Mouse (Mus musculus) frontal cortex, postnatal 25 days (tissue): ENCODE results near the gene Vangl2.

ENCODE experiments used
- DNase-seq, 2 experiments: peaks; one replicate each; pipeline ENCODE4 v3.0.0; 2022; ENCODE audit warnings: low spot score in 2 of 2

The Vangl2 gene

DNA sequence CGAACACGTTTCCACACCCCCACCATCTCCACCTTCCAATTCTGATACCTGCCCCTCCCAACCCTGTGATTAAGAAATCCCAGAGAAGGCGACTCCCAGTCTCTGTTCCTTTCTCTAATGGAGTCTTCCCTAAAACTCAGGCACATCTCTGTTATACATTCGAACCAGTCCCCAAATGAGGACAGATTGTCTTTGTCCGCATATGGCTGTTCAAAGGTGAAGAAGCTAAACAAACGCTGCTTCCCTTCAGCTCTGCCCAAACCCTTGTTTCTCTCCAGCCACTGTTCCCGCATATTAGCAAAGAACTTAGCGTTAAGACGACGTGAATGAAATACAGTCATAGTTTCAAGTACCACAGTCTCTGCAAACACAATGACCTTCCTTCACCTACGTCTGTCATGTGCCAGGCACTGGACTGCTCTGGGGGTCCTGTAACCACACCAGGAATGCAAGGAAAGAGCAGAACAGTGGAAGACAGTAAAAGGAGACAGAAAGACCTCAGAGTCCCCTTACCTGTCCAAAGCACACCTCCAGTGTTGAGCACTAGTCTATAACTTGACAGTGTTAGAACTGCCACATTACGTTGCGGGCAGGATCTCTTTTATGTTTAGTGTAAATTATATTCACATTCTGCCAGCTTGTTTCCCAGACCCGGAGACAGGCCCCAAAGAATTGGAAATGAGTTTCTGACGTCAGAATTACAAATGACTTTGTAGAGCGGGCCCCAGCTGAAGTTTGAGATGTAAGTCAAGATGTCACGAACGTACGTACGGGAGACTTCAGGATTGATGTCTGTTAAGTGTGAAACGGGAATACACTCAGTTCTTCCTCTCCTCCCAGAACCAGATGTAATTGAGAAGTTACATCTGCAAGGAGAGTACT, at the start of gene Vangl2:
Gene Vangl2, minus strand, starts transcription at position 51 of the 882 bp plus-strand sequence.
- DNase-seq = no peak

DNA sequence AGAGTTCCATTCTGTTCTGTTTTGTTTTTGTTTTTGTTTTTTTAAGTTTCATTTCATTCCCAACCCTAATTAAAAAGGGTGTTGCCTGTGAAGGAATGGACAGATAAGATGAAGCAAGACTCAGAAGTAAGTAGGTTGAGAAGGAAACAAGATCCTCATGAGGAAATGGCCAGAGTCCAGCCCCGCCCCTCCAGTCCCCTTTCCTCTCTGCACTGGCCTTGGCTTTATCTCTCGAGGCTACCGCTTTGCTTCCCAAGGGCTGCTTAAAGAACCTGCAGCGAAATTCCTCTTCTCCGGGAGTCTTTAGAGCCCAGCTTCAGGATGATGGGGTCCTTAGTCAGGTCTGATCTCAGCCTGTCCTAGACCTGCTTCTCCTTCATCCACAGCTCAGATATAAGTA, 49.7 kb upstream of the Vangl2 start:
- DNase-seq = no peak

DNA sequence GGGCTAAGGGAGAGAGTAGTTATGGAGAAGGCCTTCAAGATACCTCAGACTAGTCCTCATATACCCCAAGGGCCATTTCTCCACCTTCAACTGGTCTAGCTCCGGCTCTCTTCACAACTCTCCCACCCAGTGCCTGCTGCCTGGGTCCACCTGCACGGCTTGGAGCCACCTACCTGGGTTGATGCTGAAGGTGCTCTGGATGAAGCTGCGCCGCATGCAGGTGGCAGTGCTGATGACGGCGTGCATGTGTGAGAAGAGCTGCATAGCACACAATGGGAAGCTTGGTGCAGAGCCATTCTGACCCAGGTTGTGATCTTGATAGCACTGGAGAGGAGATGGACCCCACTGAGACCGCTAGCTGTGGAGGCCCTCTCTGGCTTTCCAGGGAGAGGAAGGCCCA, 44.4 kb upstream of the Vangl2 start:
- no peak for DNase-seq

DNA sequence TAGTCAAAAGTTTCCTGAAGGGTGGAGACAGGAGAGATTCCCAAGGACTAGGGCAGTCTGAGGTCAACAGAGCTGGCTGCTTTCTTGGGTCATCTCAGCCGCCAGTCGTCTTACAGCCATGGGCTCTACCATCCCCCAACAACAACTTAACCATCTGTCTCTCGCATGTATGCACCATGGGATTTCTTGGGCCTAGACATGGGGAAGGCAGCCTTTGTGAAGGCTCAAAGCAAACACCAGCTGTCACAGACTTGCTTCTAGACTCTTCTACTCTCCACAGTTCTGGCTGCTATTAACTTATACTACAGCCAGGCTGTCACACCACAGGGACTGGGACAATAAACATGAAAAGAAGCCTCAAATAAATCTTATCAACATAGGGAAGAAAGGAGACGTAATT, 43.3 kb upstream of the Vangl2 start:
- DNase-seq = no peak

DNA sequence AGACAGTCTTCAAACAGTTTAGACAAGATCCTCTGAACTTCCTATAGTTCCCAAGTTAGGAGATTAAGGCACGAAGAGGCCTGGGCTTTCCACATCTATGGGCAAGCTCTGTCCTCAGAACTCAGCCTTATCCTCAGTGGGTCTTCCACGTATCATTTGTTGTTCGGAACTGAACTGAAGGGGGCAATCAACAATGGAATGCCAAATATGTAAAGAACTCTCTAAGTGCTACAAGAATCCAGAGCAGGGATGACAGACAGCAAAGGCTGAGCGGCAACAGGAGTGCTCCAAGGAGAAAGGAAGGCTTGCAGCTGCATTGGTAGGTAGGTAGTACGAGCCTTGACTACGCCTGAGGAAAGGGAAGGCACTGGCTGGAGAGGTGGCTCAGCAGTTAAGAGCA, 42.0 kb upstream of the Vangl2 start:
- DNase-seq = no peak

DNA sequence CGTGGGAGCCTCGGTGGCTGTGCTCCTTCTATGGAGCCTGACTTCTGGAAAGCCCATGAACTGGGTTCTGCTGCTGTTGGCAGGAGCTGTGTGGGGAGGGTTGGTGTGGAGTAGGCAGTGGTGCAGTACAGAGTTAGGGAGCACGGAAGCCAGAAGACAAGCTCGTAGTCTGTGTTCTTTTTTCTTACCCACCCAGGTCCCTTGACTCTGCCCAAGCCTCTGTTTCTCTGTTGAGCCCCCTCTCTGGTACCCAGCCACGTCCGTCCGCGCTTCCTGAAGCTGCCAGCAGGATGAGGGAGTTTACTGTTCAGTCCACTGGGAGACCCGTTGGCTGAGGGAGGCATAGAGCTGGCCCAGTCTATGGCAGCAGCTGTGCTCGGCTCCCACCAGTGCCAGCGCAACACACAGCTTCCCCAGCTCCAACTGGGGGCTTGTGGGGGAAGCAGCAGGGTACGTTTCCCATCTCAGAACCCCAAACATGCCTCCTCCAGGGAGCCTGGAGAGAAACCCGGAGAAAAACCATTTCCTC, 36.4 kb upstream of the Vangl2 start:
- no peak for DNase-seq

DNA sequence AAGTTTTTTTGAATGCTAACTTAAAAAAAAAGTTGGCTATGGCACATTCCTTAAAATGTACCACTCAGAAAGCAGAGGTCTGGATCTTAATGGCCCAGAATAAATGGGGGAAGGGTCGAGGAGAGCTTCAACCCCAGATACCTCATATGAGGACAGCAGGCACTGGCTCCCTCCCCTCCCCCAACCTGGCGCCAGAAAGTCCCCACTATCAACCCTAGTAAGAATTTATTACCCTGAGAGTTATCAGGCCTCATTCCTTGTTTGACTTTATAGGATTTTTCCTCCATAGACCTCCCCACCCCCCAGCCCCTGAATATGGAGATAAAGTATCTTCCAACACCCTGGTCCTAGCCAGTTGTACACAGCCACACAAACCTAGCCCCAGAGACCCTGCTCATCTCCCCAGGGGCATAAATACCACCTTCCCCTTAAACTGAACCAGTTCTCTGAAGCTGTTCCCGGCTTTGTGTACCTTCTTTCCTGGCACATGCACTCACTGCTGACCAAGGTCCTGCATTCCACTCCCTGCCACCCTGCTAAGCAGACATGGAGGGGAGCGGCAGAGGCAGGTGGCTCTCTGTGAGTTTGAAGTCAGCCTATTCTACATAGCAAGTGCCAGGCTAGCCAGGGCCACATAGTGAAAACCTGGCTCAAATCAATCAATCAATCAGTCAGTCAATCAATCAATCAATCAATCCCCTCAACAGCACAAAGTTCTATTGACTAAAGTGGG, 35.2 kb upstream of the Vangl2 start:
- no peak for DNase-seq

DNA sequence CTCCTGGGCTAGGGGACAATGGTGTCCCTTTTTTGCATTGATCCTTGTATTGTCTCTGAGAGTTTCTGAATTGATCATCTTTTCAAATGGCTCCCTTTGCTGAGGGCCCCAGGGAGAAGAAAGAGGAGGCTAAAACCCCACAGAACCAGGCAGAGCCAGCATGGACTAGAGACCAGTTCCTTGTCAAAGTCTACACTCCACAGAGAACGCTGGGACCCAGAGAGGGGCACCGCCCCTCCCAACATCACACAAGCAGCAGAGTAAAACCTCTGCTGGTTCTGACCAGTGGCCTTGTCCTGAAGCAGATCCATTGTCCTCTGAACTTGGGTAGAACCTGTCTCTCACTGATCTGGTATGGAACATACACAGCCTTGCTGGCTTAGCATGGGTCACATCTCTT, 33.9 kb upstream of the Vangl2 start:
- no peak for DNase-seq

DNA sequence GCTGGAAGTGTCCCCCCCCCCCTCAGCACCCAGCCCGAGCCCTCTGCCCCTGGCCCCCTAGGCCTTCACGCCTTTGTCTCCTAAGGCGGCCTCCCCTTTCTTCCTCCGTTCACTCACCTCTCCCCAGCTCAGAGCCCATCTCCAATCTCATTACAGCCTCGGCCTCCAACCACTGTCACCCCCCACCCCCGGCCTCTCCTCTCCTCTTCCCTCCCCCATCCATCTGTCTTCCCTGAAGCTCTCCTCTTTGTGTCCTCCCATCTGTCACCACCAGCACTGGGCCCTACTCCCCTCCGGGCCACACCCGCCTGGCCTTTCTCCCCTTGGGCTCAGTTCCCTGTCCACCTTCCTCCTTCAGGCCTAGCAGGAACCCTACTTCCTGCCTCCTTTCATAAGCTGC, 33.0 kb upstream of the Vangl2 start:
- DNase-seq = no peak

DNA sequence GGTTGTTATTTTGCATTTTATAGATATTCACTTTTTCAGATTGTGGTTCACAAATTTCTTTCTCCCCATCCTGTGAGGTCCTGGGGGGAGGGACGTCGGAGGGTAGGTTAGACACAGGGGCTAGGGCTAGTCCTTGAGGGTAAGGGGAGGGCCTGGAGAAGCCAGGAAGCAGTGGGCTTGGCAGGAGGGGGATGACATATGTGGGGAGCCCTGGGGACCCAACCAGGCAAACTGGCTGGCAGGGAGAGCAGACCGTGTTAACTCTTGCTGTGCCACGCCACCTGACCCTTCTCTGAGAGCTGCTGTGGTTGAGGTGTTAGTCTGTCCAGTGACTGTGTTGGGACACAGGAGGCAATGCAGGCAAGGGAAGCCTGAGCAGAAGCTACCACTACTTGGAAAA, 32.4 kb upstream of the Vangl2 start:
- DNase-seq = no peak

DNA sequence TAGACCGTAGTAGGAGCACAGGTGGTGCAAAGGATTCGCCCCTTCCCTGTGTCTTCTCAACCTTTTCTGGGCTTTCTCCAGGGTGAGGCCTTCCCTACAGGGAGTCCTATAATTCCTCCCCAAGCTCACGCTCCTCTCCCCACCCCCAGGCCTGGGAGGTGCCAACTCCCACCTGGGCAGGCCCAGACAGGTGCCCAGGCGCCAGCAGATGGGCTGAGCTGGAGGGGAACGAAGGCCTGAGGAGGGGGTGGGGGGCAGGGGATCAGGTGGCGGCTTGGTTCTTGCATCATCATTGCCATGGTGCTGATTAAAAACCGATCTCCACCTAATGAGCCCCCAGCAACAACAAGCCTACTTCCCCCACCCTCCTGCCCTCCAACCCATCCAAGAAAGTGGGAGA, 30.6 kb upstream of the Vangl2 start:
- DNase-seq = no peak

DNA sequence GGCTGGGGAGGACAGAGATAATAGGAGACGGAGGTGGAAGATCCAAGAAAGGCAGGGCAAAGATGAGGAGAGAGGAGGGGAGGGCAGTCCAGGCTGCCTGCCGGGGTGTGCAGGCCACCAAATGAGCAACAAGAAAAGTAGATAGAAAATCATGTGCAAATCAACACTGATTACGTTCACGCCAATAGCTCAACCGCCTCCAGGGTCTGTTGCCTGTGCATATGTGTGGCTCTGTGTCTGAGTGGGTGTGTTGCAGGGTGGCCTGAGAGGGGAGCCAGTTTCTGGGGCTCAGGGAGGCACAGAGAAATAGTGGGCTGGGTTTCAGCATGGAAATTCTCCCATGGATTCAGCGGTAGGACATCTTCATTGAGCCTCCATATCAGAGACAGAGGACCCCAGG, 30.1 kb upstream of the Vangl2 start:
- DNase-seq = no peak

DNA sequence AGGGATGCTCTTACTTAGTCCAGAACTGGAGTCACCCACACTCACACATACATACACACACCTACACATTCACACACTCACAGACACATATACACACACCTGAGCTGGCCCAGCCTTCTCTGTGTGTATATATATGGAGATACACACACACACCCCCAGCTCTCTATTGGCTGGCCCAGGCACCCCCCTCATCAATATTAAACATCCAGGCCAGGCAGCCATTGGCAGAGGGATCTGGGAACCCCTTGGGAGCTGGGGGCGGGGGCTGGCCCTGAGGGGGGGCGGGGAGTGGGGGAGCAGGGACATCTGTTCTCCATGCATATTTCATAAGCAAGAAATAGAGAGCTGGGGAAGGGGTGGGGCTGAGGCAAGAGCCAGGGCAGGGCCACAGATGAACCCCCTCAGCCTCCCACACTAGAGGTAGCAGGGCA, 29.3 kb upstream of the Vangl2 start, which contains the start of gene Nhlh1:
Gene Nhlh1, minus strand, starts transcription at position 83 of the 431 bp plus-strand sequence.
- no peak for DNase-seq

DNA sequence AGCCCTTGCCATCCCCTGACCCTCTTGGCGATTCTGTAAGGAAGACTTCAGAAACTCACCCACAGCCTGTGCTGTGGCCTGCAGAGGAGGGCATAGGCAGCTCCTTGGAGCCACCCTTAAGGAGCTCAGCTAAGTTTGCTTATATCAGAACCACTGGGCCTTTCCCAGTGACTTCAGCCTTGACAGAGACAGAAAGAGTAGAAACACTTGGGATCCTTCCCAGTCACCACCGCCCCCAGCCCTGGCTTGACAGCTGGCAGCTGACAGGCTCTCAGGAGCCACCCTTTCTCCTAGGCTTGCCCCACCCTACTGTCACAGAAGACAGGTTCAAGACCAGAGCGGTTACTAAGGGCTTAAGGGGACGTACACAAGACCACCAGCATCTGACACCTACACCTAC, 28.0 kb upstream of the Vangl2 start:
- no peak for DNase-seq

DNA sequence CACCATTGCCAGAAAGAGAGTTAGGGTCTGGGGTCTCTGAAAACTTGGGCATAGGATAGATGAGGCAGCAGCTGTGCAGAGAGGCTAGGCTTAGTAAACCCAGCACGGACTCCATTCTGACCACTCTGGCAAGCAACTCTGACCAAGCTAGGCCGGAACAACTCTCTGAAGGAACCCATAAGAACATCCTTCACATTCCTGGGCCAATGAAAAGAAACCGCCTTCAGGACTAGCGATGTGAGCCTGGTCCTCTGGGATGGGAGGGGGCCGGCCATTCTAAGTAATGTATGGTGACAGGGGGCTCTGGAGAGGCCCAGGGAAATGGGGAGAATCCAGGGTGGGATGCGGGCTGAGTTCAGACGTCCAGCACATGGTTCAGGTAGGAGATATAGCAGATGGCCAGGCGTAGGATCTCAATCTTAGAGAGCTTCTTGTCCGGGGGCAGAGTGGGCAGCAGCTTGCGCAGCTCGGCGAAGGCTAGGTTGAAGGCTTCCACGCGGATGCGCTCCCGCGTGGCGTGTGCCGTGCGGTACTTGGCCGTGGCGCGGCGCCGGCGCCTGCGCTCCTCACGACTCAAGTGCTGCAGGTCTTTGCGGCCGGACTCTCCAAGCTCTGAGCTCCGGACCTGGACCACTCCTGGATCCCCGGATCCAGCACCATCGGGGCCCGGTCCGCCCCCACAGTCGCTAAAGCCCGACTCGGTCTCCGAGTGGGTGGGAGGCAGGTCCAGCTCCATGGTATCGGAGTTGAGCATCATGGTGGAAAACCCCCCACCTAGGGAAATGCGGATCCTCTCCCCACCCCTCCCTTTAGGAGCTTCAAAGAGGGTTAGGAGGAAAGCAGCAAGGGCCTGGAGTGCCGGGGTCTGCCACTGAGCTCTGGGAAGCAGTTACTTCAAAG, 25.5 kb upstream of the Vangl2 start:
- no peak for DNase-seq

DNA sequence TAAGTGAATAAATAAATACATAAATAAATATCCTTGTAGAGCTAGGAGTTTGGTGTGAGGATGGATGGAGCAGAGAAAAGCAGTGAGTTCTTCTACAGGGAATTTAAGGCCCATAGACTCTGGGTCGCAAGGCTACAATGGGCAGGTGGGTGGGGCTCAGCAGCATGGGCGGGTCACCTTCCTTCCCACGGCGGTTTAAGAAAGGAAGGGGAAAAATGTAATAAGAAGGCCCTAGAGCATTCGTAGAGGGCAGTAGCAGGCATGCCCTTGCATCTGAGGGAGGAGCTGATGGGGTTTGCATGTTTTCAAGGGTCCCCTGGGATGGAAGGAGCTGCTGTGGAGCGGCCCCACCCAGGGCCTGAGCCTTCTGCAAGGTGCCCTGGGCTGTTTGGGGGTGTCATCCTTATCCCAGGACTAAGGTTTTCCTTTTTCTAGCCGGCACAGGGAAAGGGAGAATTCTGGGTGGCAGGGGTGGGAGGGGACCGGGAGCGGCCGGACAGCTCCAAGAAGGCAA, 24.6 kb upstream of the Vangl2 start:
- DNase-seq = no peak

DNA sequence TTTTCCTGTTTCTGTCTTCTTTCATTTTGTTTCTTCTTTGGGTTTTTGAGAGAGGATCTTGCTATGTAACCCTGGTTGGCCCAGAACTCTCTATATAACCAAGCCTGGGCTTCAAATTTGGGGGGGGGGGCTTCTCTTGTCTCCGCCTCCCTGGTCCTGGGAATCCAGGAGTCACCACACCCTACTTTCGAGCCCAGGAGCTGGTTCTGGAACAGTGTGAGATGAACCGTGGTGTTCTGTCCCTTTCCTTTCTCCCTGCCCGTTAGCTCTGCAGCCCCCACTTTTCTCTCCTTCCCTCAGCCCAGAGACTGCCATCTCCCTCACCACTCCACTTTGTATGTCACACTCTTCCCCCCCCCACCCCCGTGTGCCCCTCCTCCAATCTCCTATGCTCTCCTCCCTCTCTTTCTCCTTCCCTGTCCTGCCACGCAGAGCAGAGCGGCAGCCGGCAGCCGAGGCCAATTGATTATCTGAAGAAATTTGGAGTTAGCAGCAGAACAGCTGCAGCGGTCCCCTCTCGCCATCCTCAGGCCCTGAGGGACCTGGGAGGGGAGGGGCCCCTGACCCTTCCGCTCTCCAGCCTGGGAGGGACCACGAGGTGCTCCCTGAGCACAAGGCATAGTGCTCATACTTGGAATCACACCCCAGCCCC, 21.0 kb upstream of the Vangl2 start:
- DNase-seq = no peak

DNA sequence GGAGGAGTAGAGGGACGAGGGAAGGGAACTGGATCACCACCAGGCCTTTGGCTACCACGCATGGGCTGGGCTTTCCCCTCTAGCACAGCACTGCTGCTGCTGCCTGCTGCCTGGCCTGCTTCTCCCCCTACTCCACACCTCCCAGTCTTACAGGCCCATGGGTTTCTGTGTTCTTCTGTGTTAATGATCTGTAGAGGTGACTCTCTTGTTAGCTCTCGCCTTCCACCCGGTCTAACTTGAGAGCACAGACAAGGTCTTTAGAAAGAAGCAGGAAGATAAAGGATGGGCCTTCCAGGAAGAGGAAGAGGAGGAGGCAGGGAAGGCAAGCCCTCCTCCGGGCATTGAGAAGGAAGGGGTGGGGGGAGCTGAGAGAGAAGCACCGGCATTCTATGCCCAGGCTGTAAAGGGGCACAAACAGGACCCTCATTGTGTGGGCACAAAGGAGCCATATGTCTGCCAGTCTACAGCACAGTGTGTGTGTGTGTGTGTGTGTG, 20.0 kb upstream of the Vangl2 start:
- DNase-seq = no peak

DNA sequence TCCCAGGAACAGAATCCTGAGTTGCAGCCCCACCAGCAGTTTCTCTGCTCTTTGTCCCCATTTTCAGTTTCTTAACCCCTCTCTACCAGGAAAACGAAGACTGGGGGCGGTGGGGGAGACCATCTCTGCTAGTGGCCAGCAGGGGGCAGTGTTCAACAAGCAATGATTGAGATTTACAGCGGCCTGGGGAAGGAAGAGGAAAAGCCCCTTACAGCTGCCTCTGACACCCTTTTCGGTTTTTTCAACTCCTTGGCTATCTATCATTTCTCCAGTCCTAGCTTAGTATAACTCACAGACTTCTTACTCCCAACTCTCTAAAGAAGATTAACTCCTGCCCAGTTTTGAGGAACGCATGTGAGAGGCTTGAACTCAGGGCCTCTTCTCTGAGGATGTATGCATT, 18.7 kb upstream of the Vangl2 start:
- peak; percentile 51 to 62 for DNase-seq

DNA sequence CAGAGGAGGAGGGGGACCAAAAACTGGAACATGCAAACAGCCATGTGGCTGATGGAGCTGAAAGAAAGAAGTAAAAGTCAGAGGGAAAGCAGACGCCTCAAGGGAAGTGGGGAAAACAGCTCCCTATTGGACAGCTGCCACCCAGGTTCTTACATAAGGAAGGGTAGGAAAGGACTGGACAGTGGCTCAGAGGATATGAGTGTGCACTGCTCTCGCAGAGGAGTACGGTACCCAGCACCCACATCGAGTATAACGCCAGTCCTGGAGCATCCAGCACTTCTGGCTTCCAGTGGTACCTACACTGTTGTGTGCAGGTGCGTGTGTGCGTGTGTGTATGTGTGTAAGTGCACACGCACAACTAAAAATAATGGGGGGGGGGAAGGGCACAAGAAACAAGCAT, 18.2 kb upstream of the Vangl2 start:
- no peak for DNase-seq

DNA sequence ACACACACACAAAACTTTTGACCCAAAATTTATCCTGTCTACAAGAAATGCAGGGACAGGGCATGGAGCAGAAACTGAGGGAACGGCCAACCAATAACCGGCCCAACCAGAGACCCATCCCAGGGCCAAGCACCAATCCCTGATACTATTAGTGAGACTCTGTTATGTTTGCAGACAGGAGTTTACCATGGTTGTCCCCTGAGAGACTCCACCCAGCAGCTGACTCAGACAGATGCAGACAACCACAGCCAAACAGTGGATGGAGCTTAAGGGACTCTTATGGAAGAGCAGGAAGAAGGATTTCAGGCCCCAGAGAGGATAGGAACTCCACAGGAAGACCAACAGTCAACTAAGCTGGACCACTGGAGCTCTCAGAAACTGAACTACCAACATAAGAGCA, 1.7 kb upstream of the Vangl2 start:
- no peak for DNase-seq
